Mouse (Mus musculus) forebrain, embryonic 14.5 days (tissue): ENCODE measurements at regions not wholly inside any gene's neighbourhood (a gene's known extent, or its start where the extent isn't known, plus 50 kb on each side); places are given as distances from the start of the nearest gene placed in this dataset.
A peak's percentile ranks its signal among the peaks of the same experiment; 100 is the strongest.

Experiments used
- ATAC-seq: fragments of 200-750 bp; cut with Nextera tagmentation; 2 replicates; pipeline ENCODE4 v1.8.0; 2017; ENCODE audit warnings: mild to moderate bottlenecking, moderate library complexity
- DNase-seq: peaks from one replicate; pipeline ENCODE4 v3.0.0-alpha.2; 2015; ENCODE audit warnings: low spot score
- H3K27ac ChIP-seq: fragments of 300-500 bp; sonication (generic); 2 replicates; pipeline ENCODE4 v1.5.1; 2014; ENCODE audit warnings: low read depth, mild to moderate bottlenecking, control low read depth, low read length, moderate library complexity
- H3K27me3 ChIP-seq: fragments of 300-500 bp; sonication (generic); replicated peaks from 2 replicates; pipeline ENCODE4 v1.6.1; 2014; ENCODE audit warnings: low read length, control low read depth, mixed read lengths; ENCODE audit not compliant: control insufficient read depth, insufficient read depth
- H3K36me3 ChIP-seq: fragments of 300-500 bp; sonication (generic); 2 replicates; pipeline ENCODE4 v1.6.1; 2014; ENCODE audit warnings: low read length, control low read depth; ENCODE audit not compliant: control insufficient read depth, insufficient read depth
- H3K4me1 ChIP-seq: fragments of 300-500 bp; sonication (generic); 2 replicates; pipeline ENCODE4 v1.6.1; 2014; ENCODE audit warnings: antibody characterized with exemption, low read length, control low read depth; ENCODE audit not compliant: control insufficient read depth, insufficient read depth
- H3K4me2 ChIP-seq: fragments of 300-500 bp; sonication (generic); 2 replicates; pipeline ENCODE4 v1.6.1; 2014; ENCODE audit warnings: mild to moderate bottlenecking, control low read depth, low read length
- H3K4me3 ChIP-seq: fragments of 300-500 bp; sonication (generic); 2 replicates; pipeline ENCODE4 v1.5.1; 2014; ENCODE audit warnings: low read depth, low read length, control low read depth
- H3K9ac ChIP-seq: fragments of 300-500 bp; sonication (generic); 2 replicates; pipeline ENCODE4 v1.6.1; 2014; ENCODE audit warnings: mild to moderate bottlenecking, low read length, control low read depth, moderate library complexity
- H3K9me3 ChIP-seq: fragments of 300-500 bp; sonication (generic); replicated peaks from 2 replicates; pipeline ENCODE4 v1.6.1; 2016; ENCODE audit warnings: low read length, control low read depth, mixed read lengths; ENCODE audit not compliant: control insufficient read depth
- WGBS: fragments of 180-500 bp; shearing (Covaris S2); extraction: QIAGEN DNeasy Blood & Tissue Kit; methylation state at CpG from one replicate; pipeline ENCODE4 v1.1.7; 2014; 5-methylcytosine and 5-hydroxymethylcytosine counted together

DNA sequence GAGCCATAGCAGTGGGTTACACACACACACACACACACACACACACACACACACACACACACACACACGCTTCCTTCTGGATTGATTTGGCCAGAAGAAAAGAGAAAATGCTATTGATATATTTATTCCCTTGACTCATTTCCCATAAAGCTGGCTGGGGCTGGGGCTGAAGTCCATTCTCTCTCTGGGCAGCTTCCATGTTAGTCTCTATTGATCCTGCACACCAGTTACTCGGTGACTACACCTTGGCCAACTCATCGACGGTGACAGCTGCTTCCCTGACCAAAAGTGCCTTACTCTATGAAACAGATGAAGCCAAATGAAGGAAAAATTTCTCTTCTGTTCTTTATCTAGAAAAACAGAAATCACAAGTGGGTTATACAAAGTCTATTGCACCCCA, 82.1 kb downstream of the Snx18 start:
- DNase-seq (no peak), ATAC-seq (no peak)
- Histone ChIP-seq H3K4me3 (no peak overlapping the region), H3K4me2 (no peak overlapping the region), H3K27me3 (no peaks in the 10 kb centered on the region), H3K27ac (no peak overlapping the region), H3K9ac (no peak overlapping the region), H3K4me1 (no peaks in the 10 kb centered on the region), H3K9me3 (no peaks in the 10 kb centered on the region), H3K36me3 (no peaks in the 10 kb centered on the region)
- 95% methylated on average over 4 of the region's 4 CpGs for WGBS

DNA sequence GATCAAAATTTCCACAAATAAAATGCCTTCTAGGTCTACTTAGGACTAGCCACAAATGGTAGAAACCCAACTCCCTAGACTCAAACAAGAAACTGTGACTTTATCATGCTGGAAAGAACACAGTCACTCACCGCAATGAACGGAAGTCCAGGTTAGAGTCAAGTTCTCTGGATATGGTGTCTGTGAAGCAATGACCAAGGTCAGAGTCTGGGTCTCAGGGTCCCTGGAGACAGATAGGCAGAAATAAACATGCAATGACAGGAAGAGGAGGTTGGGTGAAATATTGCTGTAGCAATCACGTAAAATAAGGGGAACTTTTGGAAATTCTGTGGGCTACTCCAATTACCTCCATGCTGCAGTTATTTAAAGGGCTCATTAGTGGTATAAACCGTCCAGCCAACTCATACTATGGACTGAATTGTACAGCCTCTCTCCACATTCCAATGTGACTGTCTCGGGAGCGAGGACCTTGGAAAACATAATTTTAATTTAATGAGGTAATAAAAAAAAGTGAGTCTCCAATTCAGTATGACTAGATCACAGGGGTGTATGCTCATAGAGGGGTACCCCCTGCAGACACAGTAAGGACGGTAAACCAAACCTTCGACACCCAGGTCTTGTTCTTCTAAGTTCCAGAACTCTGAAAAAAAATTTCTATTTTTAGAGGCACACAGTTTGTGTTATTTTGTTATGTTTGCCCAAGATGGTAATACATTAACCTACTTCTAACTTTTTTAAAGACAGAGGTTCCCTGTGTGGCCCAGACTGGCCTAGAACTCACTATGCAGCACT, 83.5 kb downstream of the Snx18 start:
- no peak overlapping the region for H3K9ac ChIP-seq
- H3K4me2 ChIP-seq, result no peak overlapping the region
- 85% methylated on average over 8 of the region's 8 CpGs for WGBS
- no peak overlapping the region for H3K27ac ChIP-seq
- no peaks in the 10 kb centered on the region for H3K36me3 ChIP-seq
- ATAC-seq (no peak), DNase-seq (no peak)
- H3K4me1 ChIP-seq, result no peaks in the 10 kb centered on the region
- no peaks in the 10 kb centered on the region for H3K9me3 ChIP-seq
- no peaks in the 10 kb centered on the region for H3K27me3 ChIP-seq
- H3K4me3 ChIP-seq, result no peak overlapping the region

DNA sequence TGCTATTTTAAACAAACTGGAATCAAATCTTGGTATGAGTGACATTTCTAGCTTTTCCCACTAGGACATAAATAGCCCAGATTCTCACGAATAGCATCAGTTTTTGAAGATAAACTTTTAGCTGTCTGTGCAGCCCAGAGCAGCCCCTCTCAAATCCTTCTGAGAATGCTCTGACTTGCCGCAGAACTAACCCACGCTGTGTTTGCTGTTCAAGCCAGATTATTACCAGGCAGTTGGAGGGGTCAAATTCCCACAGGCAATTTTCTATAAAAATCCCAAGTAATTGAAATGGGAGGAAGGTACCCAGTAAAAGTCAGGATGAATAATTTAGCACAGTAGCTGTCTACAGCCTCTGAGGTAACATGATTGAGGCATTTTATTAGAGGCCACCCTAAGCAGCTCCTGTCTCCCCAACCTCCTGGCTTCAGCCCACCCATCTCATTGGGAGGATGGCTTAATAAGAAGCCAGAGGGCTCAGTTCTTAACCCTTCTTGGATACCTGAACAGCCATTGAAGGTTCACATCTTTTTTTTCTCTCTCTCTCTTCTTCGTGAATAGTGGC, 84.4 kb downstream of the Snx18 start:
- no peaks in the 10 kb centered on the region for H3K4me1 ChIP-seq
- H3K27ac ChIP-seq, result no peak overlapping the region
- H3K9ac ChIP-seq, result no peak overlapping the region
- H3K4me3 ChIP-seq, result no peak overlapping the region
- no peaks in the 10 kb centered on the region for H3K27me3 ChIP-seq
- H3K9me3 ChIP-seq, result no peaks in the 10 kb centered on the region
- ATAC-seq (no peak), DNase-seq (no peak)
- no peaks in the 10 kb centered on the region for H3K36me3 ChIP-seq
- H3K4me2 ChIP-seq, result no peak overlapping the region
- WGBS, result 65% methylated on average over 4 of the region's 4 CpGs

DNA sequence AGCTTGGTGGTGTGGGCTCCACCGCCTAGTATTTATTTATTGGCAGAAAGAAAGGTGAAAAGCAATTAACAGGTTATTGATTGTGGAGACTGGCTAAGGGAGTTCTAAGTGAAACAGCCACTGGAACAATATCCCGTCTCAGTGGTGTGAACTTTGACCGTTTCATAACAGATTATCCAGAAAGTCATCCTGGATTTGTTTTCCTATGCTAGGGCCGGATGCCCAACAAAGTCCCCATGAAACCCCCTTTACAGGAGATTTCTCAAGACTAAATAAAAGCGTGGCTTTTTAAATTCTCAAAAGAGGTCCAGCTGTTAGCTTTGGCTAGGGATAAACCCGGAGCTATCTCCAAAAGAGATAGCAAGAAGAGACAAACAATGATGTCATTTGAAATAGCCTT, 91.4 kb downstream of the Snx18 start:
- no peak overlapping the region for H3K9ac ChIP-seq
- H3K4me3 ChIP-seq, result no peak overlapping the region
- no peaks in the 10 kb centered on the region for H3K9me3 ChIP-seq
- H3K27me3 ChIP-seq, result no peaks in the 10 kb centered on the region
- ATAC-seq (no peak), DNase-seq (no peak)
- H3K36me3 ChIP-seq, result no peaks in the 10 kb centered on the region
- WGBS, result 93% methylated on average over 6 of the region's 6 CpGs
- no peak overlapping the region for H3K27ac ChIP-seq
- no peaks in the 10 kb centered on the region for H3K4me1 ChIP-seq
- H3K4me2 ChIP-seq, result no peak overlapping the region

DNA sequence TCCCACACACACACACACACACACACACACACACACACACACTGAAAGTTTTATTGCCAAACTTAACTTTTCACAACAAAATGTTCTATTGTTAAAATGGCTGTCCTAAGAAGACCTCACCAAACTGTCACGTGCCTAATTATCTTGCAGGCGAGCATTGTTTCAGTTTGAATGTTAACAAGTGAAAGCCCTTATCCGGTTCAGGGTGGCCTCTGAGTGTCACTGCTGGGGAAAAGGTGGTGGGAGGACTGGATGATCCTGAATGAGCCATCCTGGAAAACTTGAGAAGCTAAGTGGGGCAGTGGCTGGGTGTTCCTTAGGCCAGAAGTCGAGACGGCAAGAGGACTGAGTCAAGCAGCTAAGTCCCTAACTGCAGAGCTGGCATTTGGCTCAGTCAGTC, 94.9 kb downstream of the Snx18 start:
- no peak for DNase-seq
- no peak overlapping the region for H3K4me3 ChIP-seq
- H3K27ac ChIP-seq, result no peak overlapping the region
- 71% methylated on average over 5 of the region's 5 CpGs for WGBS
- H3K36me3 ChIP-seq, result no peaks in the 10 kb centered on the region
- ATAC-seq, result no peak
- no peaks in the 10 kb centered on the region for H3K27me3 ChIP-seq
- H3K4me2 ChIP-seq, result no peak overlapping the region
- no peaks in the 10 kb centered on the region for H3K9me3 ChIP-seq
- H3K4me1 ChIP-seq, result no peaks in the 10 kb centered on the region
- no peak overlapping the region for H3K9ac ChIP-seq

DNA sequence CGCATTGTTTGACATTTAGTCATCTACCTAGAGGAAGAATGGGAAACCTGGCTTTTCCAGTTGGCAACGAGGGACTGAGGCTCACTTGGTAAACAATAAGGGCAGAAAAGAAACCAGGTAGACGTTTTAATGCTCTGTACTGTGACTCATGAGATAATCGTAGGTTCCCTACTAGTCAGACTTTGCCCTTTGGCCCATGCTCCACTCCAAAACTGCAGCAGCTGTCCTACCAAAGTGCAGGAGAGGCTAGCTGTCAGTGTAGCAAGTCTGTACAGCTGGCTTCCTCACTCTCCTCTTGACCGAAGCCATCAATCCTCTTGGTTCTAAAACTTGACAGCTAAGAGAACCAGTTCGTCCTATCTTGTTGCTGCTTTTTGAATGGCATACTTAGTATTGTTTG, 100.2 kb downstream of the Snx18 start:
- Histone ChIP-seq H3K9ac (no peak overlapping the region), H3K4me1 (no peaks in the 10 kb centered on the region), H3K36me3 (no peaks in the 10 kb centered on the region), H3K9me3 (no peaks in the 10 kb centered on the region), H3K27me3 (no peaks in the 10 kb centered on the region), H3K4me3 (no peak overlapping the region), H3K4me2 (no peak overlapping the region), H3K27ac (no peak overlapping the region)
- no peak for ATAC-seq
- 93% methylated on average over 6 of the region's 6 CpGs for WGBS
- no peak for DNase-seq

DNA sequence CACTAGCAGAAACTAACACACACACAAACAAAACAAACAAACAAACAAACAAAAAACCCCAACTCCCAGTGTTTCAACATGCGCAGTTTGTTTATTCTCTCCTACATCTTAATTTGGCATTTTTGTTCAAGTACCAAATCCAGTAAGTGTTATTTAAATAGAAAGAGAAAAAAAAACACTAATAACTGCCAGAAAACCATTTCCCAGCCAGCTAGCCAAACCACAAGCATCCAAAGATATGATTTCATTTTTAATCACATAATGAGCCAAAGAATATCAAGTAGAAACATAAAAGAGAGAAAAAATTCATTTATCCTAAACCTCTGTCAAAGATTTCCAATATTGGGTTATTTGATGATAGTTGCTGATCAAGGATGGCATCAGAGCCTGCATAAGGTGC, 102.3 kb downstream of the Snx18 start:
- H3K27ac ChIP-seq, result no peak overlapping the region
- no peak overlapping the region for H3K4me3 ChIP-seq
- no peaks in the 10 kb centered on the region for H3K4me1 ChIP-seq
- H3K27me3 ChIP-seq, result no peaks in the 10 kb centered on the region
- no peak overlapping the region for H3K4me2 ChIP-seq
- no peak overlapping the region for H3K9ac ChIP-seq
- no peaks in the 10 kb centered on the region for H3K9me3 ChIP-seq
- H3K36me3 ChIP-seq, result no peaks in the 10 kb centered on the region
- DNase-seq (no peak), ATAC-seq (no peak)
- WGBS, result 89% methylated on average over 1 of the region's 1 CpGs

DNA sequence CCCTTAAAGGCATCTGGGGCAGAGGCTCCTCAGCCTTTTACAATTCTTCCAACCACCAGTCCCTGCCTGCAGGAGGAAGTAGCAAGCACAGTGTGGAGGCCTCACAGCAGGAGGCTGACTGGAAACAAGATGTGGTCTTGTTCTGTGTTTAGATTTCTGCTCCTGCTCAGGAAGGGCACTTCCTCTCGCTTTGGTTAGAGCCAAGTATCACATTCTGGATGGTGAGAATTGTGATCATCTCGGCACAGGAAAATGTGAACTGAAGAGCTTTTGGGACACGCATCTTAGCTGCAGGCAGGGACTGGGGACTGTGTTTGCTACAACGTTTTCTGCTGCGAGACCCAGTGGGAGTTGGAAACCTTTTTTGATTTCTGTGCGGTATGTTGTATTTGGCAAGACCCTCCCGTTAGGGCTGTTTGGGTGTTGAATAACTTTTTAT, 103.2 kb downstream of the Snx18 start:
- 59% methylated on average over 7 of the region's 7 CpGs for WGBS
- no peak overlapping the region for H3K4me2 ChIP-seq
- H3K4me1 ChIP-seq, result no peaks in the 10 kb centered on the region
- H3K27me3 ChIP-seq, result no peaks in the 10 kb centered on the region
- no peaks in the 10 kb centered on the region for H3K36me3 ChIP-seq
- H3K4me3 ChIP-seq, result no peak overlapping the region
- no peak overlapping the region for H3K9ac ChIP-seq
- H3K9me3 ChIP-seq, result no peaks in the 10 kb centered on the region
- ATAC-seq, result no peak
- H3K27ac ChIP-seq, result no peak overlapping the region
- DNase-seq, result peak; percentile 13

DNA sequence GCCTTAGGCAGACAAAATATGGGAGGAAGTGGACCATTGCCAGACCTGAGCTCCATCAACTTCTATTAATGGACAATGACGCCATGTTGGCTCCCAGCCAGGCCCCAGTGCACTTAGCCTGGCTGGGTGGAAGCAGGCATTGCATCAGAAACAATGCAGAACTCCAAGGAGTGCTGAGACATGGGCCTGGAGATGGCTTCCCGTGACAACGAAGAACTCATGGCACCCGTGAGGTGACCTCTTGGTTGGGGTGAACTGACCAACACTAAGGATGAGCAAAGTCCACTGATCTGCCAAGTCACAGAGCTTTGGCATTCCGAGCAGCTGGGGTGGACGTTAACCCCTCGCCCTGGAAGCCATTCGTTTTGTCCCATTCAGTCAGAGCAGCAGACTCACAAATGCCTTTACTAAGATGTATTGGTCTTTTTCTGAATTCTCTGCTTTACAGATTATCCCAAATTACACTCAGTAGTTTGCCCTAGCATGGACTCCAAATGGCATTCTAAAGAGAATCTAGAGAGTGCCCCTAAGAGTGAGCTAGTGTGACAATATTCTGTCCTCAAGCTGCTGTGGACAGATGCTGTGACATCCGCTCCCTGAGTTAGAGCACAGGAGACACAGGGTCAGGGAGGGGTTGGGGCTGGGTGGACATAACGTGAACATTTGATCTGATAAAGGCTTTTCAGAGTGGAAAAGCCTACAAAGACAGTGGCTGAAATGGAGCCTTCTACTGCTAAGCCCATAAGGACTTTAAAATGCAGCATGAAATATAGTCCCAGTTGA, 108.8 kb downstream of the Snx18 start:
- no peak; the same call in 1 of the 2 replicates for ATAC-seq
- no peaks in the 10 kb centered on the region for H3K9me3 ChIP-seq
- WGBS, result 83% methylated on average over 10 of the region's 10 CpGs

More for the DNA sequence above, 108.8 kb downstream of the Snx18 start:
- no peak overlapping the region for H3K27ac ChIP-seq
- H3K9ac ChIP-seq, result no peak overlapping the region
- H3K36me3 ChIP-seq, result no peaks in the 10 kb centered on the region
- peak; percentile 63 for DNase-seq
- H3K27me3 ChIP-seq, result no peaks in the 10 kb centered on the region
- H3K4me1 ChIP-seq, result no peaks in the 10 kb centered on the region
- H3K4me2 ChIP-seq, result no peak overlapping the region
- H3K4me3 ChIP-seq, result no peak overlapping the region
